Mouse (Mus musculus): ENCODE measurements around the gene Slc35c2. TPM values are rescaled to one million over a fixed set of nuclear protein-coding genes. Genes with fewer than 3 reads are reported as not detected.

Slc35c2 gene
- polyA plus RNA-seq, 1 experiment: 52.3 TPM

- Histone ChIP-seq H3K4me3 (replicated peaks; ENCODE audit: extremely low read depth, low read depth, low read length) (no peak overlapping the region), H3K4me1 (ENCODE audit: control insufficient read depth, insufficient read depth, low read length) (no peaks in the 10 kb centered on the region)
- 24% methylated on average over 3 of the region's 3 CpGs for WGBS
- no peak for TF ChIP-seq CTCF (IDR thresholded peaks at IDR 0.05; ENCODE audit: insufficient read depth, low read length)
- TF ChIP-seq POLR2A (IDR thresholded peaks at IDR 0.05; ENCODE audit: borderline replicate concordance, extremely low read depth, low read depth, low read length): no peak
- DNase-seq: no peak
These were observed 38.7 kb downstream of the Slc35c2 start for GRCm38 (mm10) chr2:165248967-165249366.

DNA sequence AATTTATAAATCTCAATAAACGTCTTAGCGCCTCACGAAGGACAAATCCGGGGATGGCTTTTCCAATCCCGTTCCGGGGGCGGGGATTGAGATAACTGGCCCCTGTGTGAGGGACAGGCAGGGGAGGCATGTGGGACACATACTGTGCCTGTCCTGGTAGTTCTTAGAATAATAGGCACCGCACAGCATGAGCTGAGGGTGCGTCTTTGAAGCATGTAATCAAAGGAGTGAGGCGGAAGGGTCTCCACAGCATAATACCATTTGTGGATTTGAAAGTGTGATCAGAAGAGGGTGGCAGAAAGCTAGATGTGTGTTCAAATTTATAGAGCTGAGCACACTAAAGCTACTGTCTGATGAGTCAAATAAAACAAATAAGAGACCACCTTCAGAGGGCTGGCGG is 41.3 kb downstream of the Slc35c2 start:
- DNase-seq: no peak
- H3K4me3 ChIP-seq (replicated peaks; ENCODE audit: extremely low read depth, low read depth, low read length): no peak overlapping the region
- no peaks in the 10 kb centered on the region for H3K4me1 ChIP-seq (ENCODE audit: control insufficient read depth, insufficient read depth, low read length)
- 40% methylated on average over 11 of the region's 11 CpGs for WGBS
- TF ChIP-seq POLR2A (IDR thresholded peaks at IDR 0.05; ENCODE audit: borderline replicate concordance, extremely low read depth, low read depth, low read length) (no peak), CTCF (IDR thresholded peaks at IDR 0.05; ENCODE audit: insufficient read depth, low read length) (no peak)

GRCm38 (mm10) chr2:165243122-165243720 is 44.4 kb downstream of the Slc35c2 start:
- H3K4me3 ChIP-seq (replicated peaks; ENCODE audit: extremely low read depth, low read depth, low read length): no peak overlapping the region
- H3K4me1 ChIP-seq (ENCODE audit: control insufficient read depth, insufficient read depth, low read length): no peaks in the 10 kb centered on the region
- TF ChIP-seq CTCF (IDR thresholded peaks at IDR 0.05; ENCODE audit: insufficient read depth, low read length) (no peak), POLR2A (IDR thresholded peaks at IDR 0.05; ENCODE audit: borderline replicate concordance, extremely low read depth, low read depth, low read length) (no peak)
- 18% methylated on average over 11 of the region's 11 CpGs for WGBS
- no peak for DNase-seq

DNA sequence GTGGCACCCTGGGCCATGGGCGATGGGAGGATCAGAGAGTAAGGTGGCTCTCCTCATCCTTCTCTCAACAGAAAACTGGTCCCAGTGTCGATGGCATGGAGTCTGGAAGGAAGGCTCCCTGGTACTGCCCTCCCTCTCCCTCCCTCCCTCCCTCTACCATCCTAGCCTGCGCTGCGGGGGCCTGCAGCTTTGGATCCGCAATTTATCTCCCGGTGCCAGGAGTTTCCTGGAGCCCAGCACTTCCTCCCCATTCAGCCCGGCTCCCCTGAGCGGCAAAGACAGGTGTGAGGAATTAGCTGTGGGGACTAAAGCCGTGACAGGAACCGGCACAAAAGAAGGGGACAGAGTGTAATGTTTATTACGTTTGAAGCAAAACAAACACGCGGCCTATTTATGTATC is 45.1 kb downstream of the Slc35c2 start:
- 12% methylated on average over 13 of the region's 13 CpGs for WGBS
- no peak for DNase-seq
- Histone ChIP-seq H3K4me1 (ENCODE audit: control insufficient read depth, insufficient read depth, low read length) (no peaks in the 10 kb centered on the region), H3K4me3 (replicated peaks; ENCODE audit: extremely low read depth, low read depth, low read length) (no peak overlapping the region)
- TF ChIP-seq POLR2A (IDR thresholded peaks at IDR 0.05; ENCODE audit: borderline replicate concordance, extremely low read depth, low read depth, low read length): no peak
- TF ChIP-seq CTCF (IDR thresholded peaks at IDR 0.05; ENCODE audit: insufficient read depth, low read length): no peak

DNA sequence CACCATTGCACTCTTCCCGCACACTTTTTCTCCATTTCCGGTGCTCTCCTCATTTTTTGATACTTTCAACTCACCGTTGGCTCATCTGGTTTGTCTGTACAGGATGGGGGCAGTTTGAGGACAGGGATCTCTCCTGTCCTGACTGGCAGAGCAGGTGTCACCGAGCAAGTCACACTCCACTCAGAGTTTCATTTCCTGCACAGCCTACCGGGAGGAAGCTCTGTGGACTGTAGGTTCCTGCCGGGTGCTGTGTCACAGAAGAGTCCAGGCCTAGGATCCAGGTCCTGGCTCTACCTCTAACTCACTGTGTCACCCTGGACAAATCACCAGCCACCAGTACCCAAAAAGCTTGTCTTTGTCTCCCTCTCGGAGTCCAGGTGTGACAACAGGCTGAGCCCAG is 45.9 kb downstream of the Slc35c2 start:
- TF ChIP-seq POLR2A (IDR thresholded peaks at IDR 0.05; ENCODE audit: borderline replicate concordance, extremely low read depth, low read depth, low read length) (no peak), CTCF (IDR thresholded peaks at IDR 0.05; ENCODE audit: insufficient read depth, low read length) (no peak)
- Histone ChIP-seq H3K4me3 (replicated peaks; ENCODE audit: extremely low read depth, low read depth, low read length) (no peak overlapping the region), H3K4me1 (ENCODE audit: control insufficient read depth, insufficient read depth, low read length) (no peaks in the 10 kb centered on the region)
- WGBS: 29% methylated on average over 7 of the region's 7 CpGs
- DNase-seq: no peak

GRCm38 (mm10) chr2:165240371-165240770 is 47.3 kb downstream of the Slc35c2 start:
- WGBS: 21% methylated on average over 8 of the region's 8 CpGs
- DNase-seq: no peak
- Histone ChIP-seq H3K4me1 (ENCODE audit: control insufficient read depth, insufficient read depth, low read length) (no peaks in the 10 kb centered on the region), H3K4me3 (replicated peaks; ENCODE audit: extremely low read depth, low read depth, low read length) (no peak overlapping the region)
- TF ChIP-seq POLR2A (IDR thresholded peaks at IDR 0.05; ENCODE audit: borderline replicate concordance, extremely low read depth, low read depth, low read length) (no peak), CTCF (IDR thresholded peaks at IDR 0.05; ENCODE audit: insufficient read depth, low read length) (no peak)

DNA sequence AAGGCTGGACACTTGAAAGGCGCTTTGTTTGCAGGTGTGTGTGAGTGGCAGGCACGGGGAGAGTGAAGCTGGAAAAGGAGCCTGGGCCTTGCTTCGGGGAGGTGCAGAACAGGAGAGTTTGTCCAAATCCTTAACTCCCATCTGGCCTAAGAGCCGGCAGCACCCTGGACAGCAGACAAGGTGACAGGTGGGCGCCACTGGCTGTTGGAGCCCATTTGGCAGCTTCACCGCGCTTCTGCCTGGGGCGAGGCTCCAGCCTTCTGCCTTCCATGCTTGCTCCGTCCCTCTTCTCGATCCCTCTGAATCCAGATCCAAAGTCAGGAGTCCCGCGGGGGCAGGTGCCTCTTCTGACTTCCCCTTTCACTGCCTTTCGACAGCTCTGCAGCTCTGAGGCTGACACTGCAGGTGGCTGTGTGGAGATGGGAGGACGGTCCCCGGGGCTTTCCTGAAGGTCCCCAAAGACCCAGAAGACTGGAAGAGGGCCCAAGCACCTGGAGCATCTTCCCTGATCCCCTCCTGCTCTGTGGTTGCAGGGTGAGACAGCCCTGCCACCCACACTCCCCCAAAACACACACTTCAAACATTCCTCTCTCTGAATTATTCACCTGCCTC is 48.0 kb downstream of the Slc35c2 start:
- no peak for DNase-seq
- H3K4me1 ChIP-seq (ENCODE audit: control insufficient read depth, insufficient read depth, low read length): peaks cover 5% of the 10 kb centered on the region; the same call in 1 of the 2 replicates
- TF ChIP-seq CTCF (IDR thresholded peaks at IDR 0.05; ENCODE audit: insufficient read depth, low read length) (no peak), POLR2A (IDR thresholded peaks at IDR 0.05; ENCODE audit: borderline replicate concordance, extremely low read depth, low read depth, low read length) (no peak)
- H3K4me3 ChIP-seq (replicated peaks; ENCODE audit: extremely low read depth, low read depth, low read length): no peak overlapping the region
- 17% methylated on average over 15 of the region's 15 CpGs for WGBS

DNA sequence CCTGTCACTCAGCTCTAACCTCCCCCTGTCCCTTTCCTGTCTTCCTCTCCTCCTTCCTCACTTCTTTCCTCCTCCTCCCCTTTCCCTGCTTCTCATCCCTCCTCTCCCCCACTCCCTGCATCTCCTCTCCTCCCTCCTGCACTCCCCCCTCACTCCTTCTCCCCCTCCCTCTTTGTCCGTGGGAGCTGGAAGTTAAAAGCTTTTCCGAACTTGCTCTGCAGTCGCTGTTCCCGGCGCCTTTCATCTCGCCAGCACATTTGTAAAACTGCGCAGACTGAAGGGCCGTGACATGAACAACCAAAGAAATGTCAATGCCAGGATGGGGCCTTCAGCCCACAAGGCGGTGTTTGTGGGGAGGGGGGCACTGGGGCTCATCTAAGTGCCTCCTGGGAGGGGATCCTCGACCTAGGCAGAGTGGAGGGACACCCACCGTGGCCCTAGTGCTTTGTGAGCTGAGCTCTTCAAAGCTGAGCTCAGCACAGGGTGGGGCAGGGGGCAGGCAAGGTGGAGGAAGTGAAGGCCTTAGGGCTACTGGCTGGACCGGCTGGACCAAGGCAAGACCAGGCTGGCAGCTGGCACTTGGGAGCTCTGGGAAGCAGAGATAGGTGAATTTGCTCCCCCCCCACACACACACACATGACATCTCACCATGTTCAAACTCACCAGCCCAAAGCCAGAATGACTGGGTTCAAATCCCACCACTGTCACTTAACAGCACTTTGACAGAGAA is 49.1 kb downstream of the Slc35c2 start:
- TF ChIP-seq POLR2A (IDR thresholded peaks at IDR 0.05; ENCODE audit: borderline replicate concordance, extremely low read depth, low read depth, low read length) (no peak), CTCF (IDR thresholded peaks at IDR 0.05; ENCODE audit: insufficient read depth, low read length) (no peak)
- H3K4me1 ChIP-seq (ENCODE audit: control insufficient read depth, insufficient read depth, low read length): peaks cover 9% of the 10 kb centered on the region
- DNase-seq: no peak
- no peak overlapping the region for H3K4me3 ChIP-seq (replicated peaks; ENCODE audit: extremely low read depth, low read depth, low read length)
- WGBS: 16% methylated on average over 12 of the region's 12 CpGs

GRCm38 (mm10) chr2:165234613-165235291 is 52.9 kb downstream of the Slc35c2 start, which contains the start of gene Cdh22:
Cdh22 (minus strand) TSS chr2:165234853.
- Histone ChIP-seq H3K4me1 (ENCODE audit: control insufficient read depth, insufficient read depth, low read length) (peaks cover 11% of the 10 kb centered on the region), H3K4me3 (replicated peaks; ENCODE audit: extremely low read depth, low read depth, low read length) (peak within 1 kb of the TSS; percentile 57)
- WGBS: under 1% methylated on average over 56 of the region's 60 CpGs
- peak; percentile 29; the same call in 1 of the 2 replicates for TF ChIP-seq CTCF (IDR thresholded peaks at IDR 0.05; ENCODE audit: insufficient read depth, low read length)
- no peak for TF ChIP-seq POLR2A (IDR thresholded peaks at IDR 0.05; ENCODE audit: borderline replicate concordance, extremely low read depth, low read depth, low read length)
- DNase-seq: peak; percentile 40
